10 mouse cellular contexts compared by ENCODE assay signal in genomic region chr4:131391119-131391923, GRCm38 (mm10).
DNase-seq lines count a peak whose midpoint lies in the region; ATAC-seq and TF ChIP-seq lines count a peak whose summit lies in the region.
"Had no signal": no experiment of that assay in that cellular context is flagged by ENCODE, and none has a peak within 500 bp of the region (broad histone marks: within the 10 kb centered on the region; RNA-seq: fewer than 3 reads in every experiment).

No protein-coding gene starts in this region.

- peaks cover 31% of the 10 kb centered on the region for H3K4me1 ChIP-seq in midbrain, embryonic 10.5 days
- H3K4me1 ChIP-seq in midbrain, embryonic 15.5 days: peaks cover 8% of the 10 kb centered on the region; the same call in 1 of the 2 replicates
- no peaks in the 10 kb centered on the region for H3K4me1 ChIP-seq in embryonic facial prominence, embryonic 15.5 days
- peaks cover 8% of the 10 kb centered on the region; the same call in 1 of the 2 replicates for H3K4me1 ChIP-seq in limb, embryonic 14.5 days (ENCODE audit: control insufficient read depth, insufficient read depth, low read length)
- H3K4me1 ChIP-seq: lung, embryonic 15.5 days had no signal

- no peaks in the 10 kb centered on the region for H3K36me3 ChIP-seq in midbrain, embryonic 10.5 days
- H3K36me3 ChIP-seq in midbrain, embryonic 15.5 days (replicated peaks): no peaks in the 10 kb centered on the region
- H3K36me3 ChIP-seq in embryonic facial prominence, embryonic 15.5 days: no peaks in the 10 kb centered on the region
- H3K36me3 ChIP-seq in limb, embryonic 14.5 days (ENCODE audit: control insufficient read depth, insufficient read depth, low read length): no peaks in the 10 kb centered on the region
- H3K36me3 ChIP-seq: embryonic facial prominence, embryonic 13.5 days; heart, embryonic 10.5 days; lung, embryonic 15.5 days had no signal

- ATAC-seq in midbrain, embryonic 15.5 days (replicated peaks): no peak
- peak; percentile 43; the same call in 1 of the 2 replicates for ATAC-seq in embryonic facial prominence, embryonic 15.5 days (ENCODE audit: insufficient number of reproducible peaks, low FRiP score, low TSS enrichment, low read depth)
- no peak for ATAC-seq in limb, embryonic 14.5 days (ENCODE audit: low FRiP score, low read depth)

- no peak overlapping the region for H3K4me2 ChIP-seq in midbrain, embryonic 15.5 days
- H3K4me2 ChIP-seq in embryonic facial prominence, embryonic 15.5 days (replicated peaks): no peak overlapping the region
- no peak overlapping the region for H3K4me2 ChIP-seq in limb, embryonic 14.5 days (replicated peaks; ENCODE audit: low read depth, low read length, severe bottlenecking)
- H3K4me2 ChIP-seq: embryonic facial prominence, embryonic 13.5 days; lung, embryonic 15.5 days had no signal

- 68% methylated on average over 10 of the region's 10 CpGs for WGBS in midbrain, embryonic 10.5 days
- WGBS in midbrain, embryonic 15.5 days: 47% methylated on average over 10 of the region's 10 CpGs
- 42% methylated on average over 10 of the region's 10 CpGs for WGBS in embryonic facial prominence, embryonic 15.5 days
- WGBS in limb, embryonic 14.5 days: 11% methylated on average over 10 of the region's 10 CpGs

- H3K9me3 ChIP-seq in midbrain, embryonic 10.5 days (replicated peaks): no peaks in the 10 kb centered on the region
- H3K9me3 ChIP-seq in midbrain, embryonic 15.5 days: no peaks in the 10 kb centered on the region
- H3K9me3 ChIP-seq in embryonic facial prominence, embryonic 15.5 days (replicated peaks): no peaks in the 10 kb centered on the region
- no peaks in the 10 kb centered on the region for H3K9me3 ChIP-seq in limb, embryonic 14.5 days (ENCODE audit: control insufficient read depth, low read length)
- H3K9me3 ChIP-seq: embryonic facial prominence, embryonic 13.5 days; heart, embryonic 10.5 days; lung, embryonic 15.5 days had no signal

- TF ChIP-seq POLR2A in limb, embryonic 14.5 days (IDR thresholded peaks at IDR 0.05; ENCODE audit: borderline replicate concordance, extremely low read depth, insufficient read depth, insufficient read length): no peak

- H3K9ac ChIP-seq in midbrain, embryonic 15.5 days: no peak overlapping the region
- no peak overlapping the region for H3K9ac ChIP-seq in embryonic facial prominence, embryonic 15.5 days
- H3K9ac ChIP-seq in limb, embryonic 14.5 days (ENCODE audit: low read depth, low read length, severe bottlenecking): no peak overlapping the region
- H3K9ac ChIP-seq: embryonic facial prominence, embryonic 13.5 days; lung, embryonic 15.5 days had no signal

- H3K27ac ChIP-seq in midbrain, embryonic 10.5 days (replicated peaks): no peak overlapping the region
- no peak overlapping the region for H3K27ac ChIP-seq in midbrain, embryonic 15.5 days
- no peak overlapping the region for H3K27ac ChIP-seq in embryonic facial prominence, embryonic 15.5 days (replicated peaks)
- no peak overlapping the region for H3K27ac ChIP-seq in limb, embryonic 14.5 days (replicated peaks; ENCODE audit: low read depth, low read length)
- H3K27ac ChIP-seq: embryonic facial prominence, embryonic 13.5 days; heart, embryonic 10.5 days; lung, embryonic 15.5 days had no signal

- DNase-seq in midbrain, embryonic 10.5 days (ENCODE audit: low spot score): peak; percentile 25
- peak; percentile 37 for DNase-seq in limb, embryonic 14.5 days (ENCODE audit: low spot score)
- DNase-seq in layer of hippocampus, adult 11-12 months (ENCODE audit: low spot score): no peak
- no peak for DNase-seq in cerebellum, postnatal 14 days
- DNase-seq in thymus, postnatal 25 days: no peak

- H3K4me3 ChIP-seq in midbrain, embryonic 10.5 days: no peak overlapping the region
- no peak overlapping the region for H3K4me3 ChIP-seq in midbrain, embryonic 15.5 days
- H3K4me3 ChIP-seq in embryonic facial prominence, embryonic 15.5 days (replicated peaks): no peak overlapping the region
- H3K4me3 ChIP-seq in limb, embryonic 14.5 days (replicated peaks; ENCODE audit: low read length): no peak overlapping the region
- H3K4me3 ChIP-seq: embryonic facial prominence, embryonic 13.5 days; heart, embryonic 10.5 days; lung, embryonic 15.5 days had no signal

- no peaks in the 10 kb centered on the region for H3K27me3 ChIP-seq in midbrain, embryonic 10.5 days (ENCODE audit: low read depth, poor library complexity, severe bottlenecking)
- H3K27me3 ChIP-seq in midbrain, embryonic 15.5 days (replicated peaks): no peaks in the 10 kb centered on the region
- no peaks in the 10 kb centered on the region; the same call in 1 of the 2 replicates for H3K27me3 ChIP-seq in embryonic facial prominence, embryonic 15.5 days
- no peaks in the 10 kb centered on the region for H3K27me3 ChIP-seq in limb, embryonic 14.5 days (ENCODE audit: control insufficient read depth, insufficient read depth, low read length)
- H3K27me3 ChIP-seq: embryonic facial prominence, embryonic 13.5 days; lung, embryonic 15.5 days had no signal

Comparison
In these comparisons a context has a peak if more than half of its experiments do, and no peak if none do; other contexts are left out.
1. DNase-seq: peak in midbrain, embryonic 10.5 days (single experiment) and limb, embryonic 14.5 days (single experiment); none in layer of hippocampus, adult 11-12 months (single experiment), cerebellum, postnatal 14 days (0 of 2) and thymus, postnatal 25 days (single experiment).